Mouse (Mus musculus): Measurements from ENCODE around the gene Galnt14.

The Galnt14 gene

GRCm38 (mm10) chr17:73668996-73669395, 41.3 kb downstream of the Galnt14 start:
- no peak for DNase-seq (ENCODE audit: low spot score in 2 of 2)

- DNase-seq (ENCODE audit: low spot score in 2 of 2), result no peak
Measured at GRCm38 (mm10) chr17:73663237-73663636, 47.0 kb downstream of the Galnt14 start.

- DNase-seq (ENCODE audit: low spot score in 2 of 2), result no peak
Measured at GRCm38 (mm10) chr17:73658731-73659445, 51.4 kb downstream of the Galnt14 start.

- DNase-seq (ENCODE audit: low spot score in 2 of 2), result no peak
Measured at GRCm38 (mm10) chr17:73656373-73656772, 53.9 kb downstream of the Galnt14 start.

GRCm38 (mm10) chr17:73654261-73654660, 56.0 kb downstream of the Galnt14 start:
- DNase-seq (ENCODE audit: low spot score in 2 of 2), result no peak

GRCm38 (mm10) chr17:73649371-73649770, 60.9 kb downstream of the Galnt14 start:
- DNase-seq (ENCODE audit: low spot score in 2 of 2), result no peak

GRCm38 (mm10) chr17:73641676-73642075, 68.6 kb downstream of the Galnt14 start:
- no peak for DNase-seq (ENCODE audit: low spot score in 2 of 2)

- no peak for DNase-seq (ENCODE audit: low spot score in 2 of 2)
Measured at GRCm38 (mm10) chr17:73640117-73640480, 70.2 kb downstream of the Galnt14 start.

- DNase-seq (ENCODE audit: low spot score in 2 of 2), result no peak
Measured at GRCm38 (mm10) chr17:73639401-73640116, 70.7 kb downstream of the Galnt14 start.

- DNase-seq (ENCODE audit: low spot score in 2 of 2), result no peak
Measured at GRCm38 (mm10) chr17:73636988-73637387, 73.3 kb downstream of the Galnt14 start.

- DNase-seq (ENCODE audit: low spot score in 2 of 2), result no peak
Measured at GRCm38 (mm10) chr17:73634896-73635295, 75.4 kb downstream of the Galnt14 start.

GRCm38 (mm10) chr17:73633991-73634710, 76.1 kb downstream of the Galnt14 start:
- no peak for DNase-seq (ENCODE audit: low spot score in 2 of 2)

- no peak for DNase-seq (ENCODE audit: low spot score in 2 of 2)
Measured at GRCm38 (mm10) chr17:73628263-73628914, 81.9 kb downstream of the Galnt14 start.

- DNase-seq (ENCODE audit: low spot score in 2 of 2), result no peak
Measured at GRCm38 (mm10) chr17:73626912-73627311, 83.3 kb downstream of the Galnt14 start.

GRCm38 (mm10) chr17:73620049-73620448, 90.2 kb downstream of the Galnt14 start:
- DNase-seq (ENCODE audit: low spot score in 2 of 2), result no peak

GRCm38 (mm10) chr17:73602552-73603478, 107.4 kb downstream of the Galnt14 start:
- no peak for DNase-seq (ENCODE audit: low spot score in 2 of 2)

GRCm38 (mm10) chr17:73599923-73600322, 110.3 kb downstream of the Galnt14 start:
- no peak for DNase-seq (ENCODE audit: low spot score in 2 of 2)

- DNase-seq (ENCODE audit: low spot score in 2 of 2), result no peak
Measured at GRCm38 (mm10) chr17:73592081-73592480, 118.2 kb downstream of the Galnt14 start.

GRCm38 (mm10) chr17:73587573-73587972, 122.7 kb downstream of the Galnt14 start:
- no peak for DNase-seq (ENCODE audit: low spot score in 2 of 2)

GRCm38 (mm10) chr17:73574186-73574585, 136.1 kb downstream of the Galnt14 start:
- DNase-seq (ENCODE audit: low spot score in 2 of 2), result no peak

- no peak for DNase-seq (ENCODE audit: low spot score in 2 of 2)
Measured at GRCm38 (mm10) chr17:73572881-73573280, 137.4 kb downstream of the Galnt14 start.

Data from urinary bladder, postnatal 4 days (tissue).